ENCODE assay signal across 8 mouse cellular contexts in genomic region chr11:53706934-53707717, GRCm38 (mm10). TPM values are rescaled to one million over a fixed set of nuclear protein-coding genes. Genes with fewer than 3 reads are reported as not detected.
DNase-seq lines count a peak whose midpoint lies in the region; ATAC-seq and TF ChIP-seq lines count a peak whose summit lies in the region.

Rad50 (minus strand) TSS chr11:53707319.

- H3K4me2 ChIP-seq in hindbrain, postnatal 0 days (ENCODE audit: low read depth, low read length) = peak within 1 kb of the TSS; percentile 98

- WGBS in hindbrain, postnatal 0 days = 4% methylated on average over 55 of the region's 55 CpGs

- intact Hi-C loops in gastrocnemius, adult 2 months (cut with DNase I) = no loop called here
- intact Hi-C loops in left cerebral cortex, adult 2 months (cut with DNase I) = no loop called here

- H3K4me1 ChIP-seq in hindbrain, postnatal 0 days (ENCODE audit: insufficient read depth, low read length) = 0 out of 2 replicates have a peak, but pooled peaks cover 7% of the 10 kb centered on the region

- peak within 1 kb of the TSS; percentile 92 for H3K4me3 ChIP-seq in gastrocnemius, adult 2 months
- H3K4me3 ChIP-seq in hindbrain, postnatal 0 days (ENCODE audit: low read length) = peak within 1 kb of the TSS; percentile 75
- peak within 1 kb of the TSS; percentile 98 for H3K4me3 ChIP-seq in left cerebral cortex, adult 2 months

- H3K27me3 ChIP-seq in hindbrain, postnatal 0 days (ENCODE audit: insufficient read depth, low read length) = no peaks in the 10 kb centered on the region

- H3K9me3 ChIP-seq in hindbrain, postnatal 0 days (ENCODE audit: low read length) = no peaks in the 10 kb centered on the region

- ATAC-seq in common myeloid progenitor, adult 5-6 weeks (replicated peaks; ENCODE audit: low read depth, poor library complexity, severe bottlenecking) = peak; percentile 97
- peak; percentile 96 for ATAC-seq in hindbrain, postnatal 0 days
- peak; percentile 99 for ATAC-seq in megakaryocyte, adult 5-6 weeks (ENCODE audit: poor library complexity, severe bottlenecking)

- DNase-seq in ZHBTc4 (ENCODE audit: low read depth, low spot score) = peak; percentile 97
- peak; percentile 94 for DNase-seq in gastrocnemius, adult 2 months
- DNase-seq in hindbrain, postnatal 0 days (ENCODE audit: low spot score) = peak; percentile 92
- DNase-seq in left cerebral cortex, adult 2 months (ENCODE audit: extremely low spot score in 1 of 2, low spot score in 2 of 2) = peak; percentile 90
- peak; percentile 90 to 94 for DNase-seq in right cerebral cortex, adult 2 months (ENCODE audit: low spot score in 2 of 2)
- peak; percentile 92 for DNase-seq in urinary bladder, postnatal 14 days (ENCODE audit: low spot score)

- TF ChIP-seq CTCF in gastrocnemius, adult 2 months (IDR thresholded peaks at IDR 0.05) = no peak
- no peak for TF ChIP-seq CTCF in hindbrain, postnatal 0 days (IDR thresholded peaks at IDR 0.05; ENCODE audit: low read depth)
- TF ChIP-seq CTCF in left cerebral cortex, adult 2 months (IDR thresholded peaks at IDR 0.05) = no peak

- H3K9ac ChIP-seq in hindbrain, postnatal 0 days (replicated peaks; ENCODE audit: low read length) = peak within 1 kb of the TSS; percentile 61

- H3K27ac ChIP-seq in gastrocnemius, adult 2 months = peak within 1 kb of the TSS; percentile 89
- peak within 1 kb of the TSS; percentile 52; the same call in 1 of the 2 replicates for H3K27ac ChIP-seq in hindbrain, postnatal 0 days
- H3K27ac ChIP-seq in left cerebral cortex, adult 2 months = peak within 1 kb of the TSS; percentile 58

- H3K36me3 ChIP-seq in hindbrain, postnatal 0 days (ENCODE audit: insufficient read depth, low read length) = no peaks in the 10 kb centered on the region

RNA-seq across cellular contexts. Expression of gene Rad50, which starts in this region (rescaled TPM):
- 110 and 112 TPM in 2 replicates for total RNA-seq in common myeloid progenitor, adult 5-6 weeks (2017)
- total RNA-seq in gastrocnemius, adult 2 months (2021) = 1 to 10 TPM; 4.1 to 5.2 TPM
- 4.1 and 4.2 TPM in 2 replicates for total RNA-seq in hindbrain, postnatal 0 days (2014; rRNA removed)
- polyA plus RNA-seq in hindbrain, postnatal 0 days (2015; fragmentation: Nextera tagmentation; extraction: Ambion mirVana) = 11.7 and 12.8 TPM in 2 replicates
- total RNA-seq in left cerebral cortex, adult 2 months (2021) = 10 to 100 TPM; 10.9 to 12.0 TPM
- total RNA-seq in megakaryocyte, adult 5-6 weeks (2015) = 23.9 and 26.7 TPM in 2 replicates
- 33.7 and 38.1 TPM in 2 replicates for total RNA-seq in megakaryocyte, adult 5-6 weeks (2017)

Comparison
In these comparisons a context has a peak if more than half of its experiments do, and no peak if none do; other contexts are left out.
1. Peak in every context shown above with its lines: DNase-seq, ATAC-seq, H3K4me3 ChIP-seq and H3K27ac ChIP-seq.